Mouse (Mus musculus): ENCODE results near the gene Pnpla5. TPM values are rescaled to one million over a fixed set of nuclear protein-coding genes. Genes with fewer than 3 reads are reported as not detected.
A peak's percentile ranks its signal among the peaks of the same experiment; 100 is the strongest.

Gene Pnpla5
- polyA plus RNA-seq, 1 experiment from 2014 or later, result not detected

GRCm38 (mm10) chr15:84156158-84156557, 33.2 kb upstream of the Pnpla5 start:
- 90% methylated on average over 2 of the region's 2 CpGs for WGBS
- DNase-seq (no peak), ATAC-seq (ENCODE audit: low FRiP score, low TSS enrichment) (no peak)
- no peaks in the 10 kb centered on the region for H3K36me3 ChIP-seq (ENCODE audit: control insufficient read depth, insufficient read depth, low read length)
- H3K4me1 ChIP-seq (ENCODE audit: control insufficient read depth, insufficient read depth, low read length), result no peaks in the 10 kb centered on the region
- no peaks in the 10 kb centered on the region for H3K9me3 ChIP-seq (ENCODE audit: control insufficient read depth, low read length)
- H3K4me2 ChIP-seq (ENCODE audit: low read length), result no peak overlapping the region
- H3K27me3 ChIP-seq (ENCODE audit: control insufficient read depth, insufficient read depth, low read length), result no peaks in the 10 kb centered on the region
- no peak overlapping the region for H3K9ac ChIP-seq (replicated peaks; ENCODE audit: low read length)
- H3K27ac ChIP-seq (replicated peaks; ENCODE audit: low read depth, low read length), result no peak overlapping the region
- no peak overlapping the region for H3K4me3 ChIP-seq (replicated peaks; ENCODE audit: low read depth, low read length)

GRCm38 (mm10) chr15:84140929-84141328, 18.0 kb upstream of the Pnpla5 start:
- H3K9ac ChIP-seq (replicated peaks; ENCODE audit: low read length), result no peak overlapping the region
- DNase-seq, result peak; percentile 28
- no peaks in the 10 kb centered on the region for H3K27me3 ChIP-seq (ENCODE audit: control insufficient read depth, insufficient read depth, low read length)
- no peak overlapping the region for H3K4me2 ChIP-seq (ENCODE audit: low read length)
- no peak overlapping the region for H3K4me3 ChIP-seq (replicated peaks; ENCODE audit: low read depth, low read length)
- 35% methylated on average over 5 of the region's 5 CpGs for WGBS
- H3K36me3 ChIP-seq (ENCODE audit: control insufficient read depth, insufficient read depth, low read length), result no peaks in the 10 kb centered on the region
- ATAC-seq (ENCODE audit: low FRiP score, low TSS enrichment), result no peak
- H3K9me3 ChIP-seq (ENCODE audit: control insufficient read depth, low read length), result no peaks in the 10 kb centered on the region
- peaks cover 18% of the 10 kb centered on the region; the same call in 1 of the 2 replicates for H3K4me1 ChIP-seq (ENCODE audit: control insufficient read depth, insufficient read depth, low read length)
- no peak overlapping the region for H3K27ac ChIP-seq (replicated peaks; ENCODE audit: low read depth, low read length)

GRCm38 (mm10) chr15:84140109-84140508, 17.1 kb upstream of the Pnpla5 start:
- Histone ChIP-seq H3K4me3 (replicated peaks; ENCODE audit: low read depth, low read length) (no peak overlapping the region), H3K36me3 (ENCODE audit: control insufficient read depth, insufficient read depth, low read length) (no peaks in the 10 kb centered on the region), H3K4me2 (ENCODE audit: low read length) (no peak overlapping the region), H3K27me3 (ENCODE audit: control insufficient read depth, insufficient read depth, low read length) (no peaks in the 10 kb centered on the region), H3K27ac (replicated peaks; ENCODE audit: low read depth, low read length) (no peak overlapping the region), H3K9ac (replicated peaks; ENCODE audit: low read length) (no peak overlapping the region), H3K4me1 (ENCODE audit: control insufficient read depth, insufficient read depth, low read length) (peaks cover 18% of the 10 kb centered on the region; the same call in 1 of the 2 replicates), H3K9me3 (ENCODE audit: control insufficient read depth, low read length) (no peaks in the 10 kb centered on the region)
- DNase-seq, result no peak
- ATAC-seq (ENCODE audit: low FRiP score, low TSS enrichment), result no peak
- 57% methylated on average over 3 of the region's 3 CpGs for WGBS

- 91% methylated on average over 5 of the region's 5 CpGs for WGBS
- DNase-seq (no peak), ATAC-seq (ENCODE audit: low FRiP score, low TSS enrichment) (no peak)
- Histone ChIP-seq H3K4me1 (ENCODE audit: control insufficient read depth, insufficient read depth, low read length) (peaks cover 18% of the 10 kb centered on the region; the same call in 1 of the 2 replicates), H3K9me3 (ENCODE audit: control insufficient read depth, low read length) (no peaks in the 10 kb centered on the region), H3K36me3 (ENCODE audit: control insufficient read depth, insufficient read depth, low read length) (no peaks in the 10 kb centered on the region), H3K27me3 (ENCODE audit: control insufficient read depth, insufficient read depth, low read length) (no peaks in the 10 kb centered on the region), H3K27ac (replicated peaks; ENCODE audit: low read depth, low read length) (no peak overlapping the region), H3K4me2 (ENCODE audit: low read length) (no peak overlapping the region), H3K9ac (replicated peaks; ENCODE audit: low read length) (no peak overlapping the region), H3K4me3 (replicated peaks; ENCODE audit: low read depth, low read length) (no peak overlapping the region)
Measured at GRCm38 (mm10) chr15:84139592-84140005, 16.6 kb upstream of the Pnpla5 start.

GRCm38 (mm10) chr15:84136473-84137415, 13.8 kb upstream of the Pnpla5 start:
- H3K27me3 ChIP-seq (ENCODE audit: control insufficient read depth, insufficient read depth, low read length), result no peaks in the 10 kb centered on the region
- H3K9ac ChIP-seq (replicated peaks; ENCODE audit: low read length), result no peak overlapping the region
- H3K4me3 ChIP-seq (replicated peaks; ENCODE audit: low read depth, low read length), result no peak overlapping the region
- ATAC-seq (ENCODE audit: low FRiP score, low TSS enrichment) (no peak), DNase-seq (no peak)
- no peak overlapping the region for H3K27ac ChIP-seq (replicated peaks; ENCODE audit: low read depth, low read length)
- 14% methylated on average over 12 of the region's 12 CpGs for WGBS
- H3K4me2 ChIP-seq (ENCODE audit: low read length), result no peak overlapping the region
- H3K36me3 ChIP-seq (ENCODE audit: control insufficient read depth, insufficient read depth, low read length), result no peaks in the 10 kb centered on the region
- no peaks in the 10 kb centered on the region for H3K9me3 ChIP-seq (ENCODE audit: control insufficient read depth, low read length)
- peaks cover 18% of the 10 kb centered on the region; the same call in 1 of the 2 replicates for H3K4me1 ChIP-seq (ENCODE audit: control insufficient read depth, insufficient read depth, low read length)

GRCm38 (mm10) chr15:84135472-84135871, 12.5 kb upstream of the Pnpla5 start:
- H3K36me3 ChIP-seq (ENCODE audit: control insufficient read depth, insufficient read depth, low read length), result no peaks in the 10 kb centered on the region
- DNase-seq (peak; percentile 55), ATAC-seq (ENCODE audit: low FRiP score, low TSS enrichment) (no peak)
- no peak overlapping the region for H3K27ac ChIP-seq (replicated peaks; ENCODE audit: low read depth, low read length)
- H3K4me1 ChIP-seq (ENCODE audit: control insufficient read depth, insufficient read depth, low read length), result peaks cover 12% of the 10 kb centered on the region; the same call in 1 of the 2 replicates
- H3K27me3 ChIP-seq (ENCODE audit: control insufficient read depth, insufficient read depth, low read length), result no peaks in the 10 kb centered on the region
- H3K9me3 ChIP-seq (ENCODE audit: control insufficient read depth, low read length), result no peaks in the 10 kb centered on the region
- WGBS, result 90% methylated on average over 5 of the region's 5 CpGs
- H3K4me3 ChIP-seq (replicated peaks; ENCODE audit: low read depth, low read length), result no peak overlapping the region
- no peak overlapping the region for H3K9ac ChIP-seq (replicated peaks; ENCODE audit: low read length)
- no peak overlapping the region for H3K4me2 ChIP-seq (ENCODE audit: low read length)

GRCm38 (mm10) chr15:84133440-84133839, 10.5 kb upstream of the Pnpla5 start:
- Histone ChIP-seq H3K4me3 (replicated peaks; ENCODE audit: low read depth, low read length) (no peak overlapping the region), H3K9ac (replicated peaks; ENCODE audit: low read length) (no peak overlapping the region), H3K4me1 (ENCODE audit: control insufficient read depth, insufficient read depth, low read length) (peaks cover 8% of the 10 kb centered on the region; the same call in 1 of the 2 replicates), H3K9me3 (ENCODE audit: control insufficient read depth, low read length) (no peaks in the 10 kb centered on the region), H3K36me3 (ENCODE audit: control insufficient read depth, insufficient read depth, low read length) (no peaks in the 10 kb centered on the region), H3K27me3 (ENCODE audit: control insufficient read depth, insufficient read depth, low read length) (no peaks in the 10 kb centered on the region), H3K4me2 (ENCODE audit: low read length) (no peak overlapping the region), H3K27ac (replicated peaks; ENCODE audit: low read depth, low read length) (no peak overlapping the region)
- 72% methylated on average over 4 of the region's 4 CpGs for WGBS
- ATAC-seq (ENCODE audit: low FRiP score, low TSS enrichment) (no peak), DNase-seq (no peak)

- H3K27ac ChIP-seq (replicated peaks; ENCODE audit: low read depth, low read length), result no peak overlapping the region
- peaks cover 7% of the 10 kb centered on the region; the same call in 1 of the 2 replicates for H3K4me1 ChIP-seq (ENCODE audit: control insufficient read depth, insufficient read depth, low read length)
- H3K9ac ChIP-seq (replicated peaks; ENCODE audit: low read length), result no peak overlapping the region
- WGBS, result 92% methylated on average over 7 of the region's 7 CpGs
- H3K27me3 ChIP-seq (ENCODE audit: control insufficient read depth, insufficient read depth, low read length), result no peaks in the 10 kb centered on the region
- no peaks in the 10 kb centered on the region for H3K9me3 ChIP-seq (ENCODE audit: control insufficient read depth, low read length)
- H3K4me2 ChIP-seq (ENCODE audit: low read length), result no peak overlapping the region
- H3K36me3 ChIP-seq (ENCODE audit: control insufficient read depth, insufficient read depth, low read length), result no peaks in the 10 kb centered on the region
- no peak for DNase-seq
- H3K4me3 ChIP-seq (replicated peaks; ENCODE audit: low read depth, low read length), result no peak overlapping the region
- ATAC-seq (ENCODE audit: low FRiP score, low TSS enrichment), result no peak
Measured at GRCm38 (mm10) chr15:84131971-84132370, 9.0 kb upstream of the Pnpla5 start.
